ENCODE assay signal across 18 mouse cellular contexts in genomic region chr9:64086543-64086942, GRCm38 (mm10). TPM values are rescaled to one million over a fixed set of nuclear protein-coding genes. Genes with fewer than 3 reads are reported as not detected.
DNase-seq lines count a peak whose midpoint lies in the region; ATAC-seq lines count a peak whose summit lies in the region.
"Had no signal": no experiment of that assay in that cellular context is flagged by ENCODE, and none has a peak within 500 bp of the region (broad histone marks: within the 10 kb centered on the region; RNA-seq: fewer than 3 reads in every experiment).

No protein-coding gene starts in this region.

- H3K4me1 ChIP-seq in heart, embryonic 16.5 days (ENCODE audit: control insufficient read depth, insufficient read depth, low read length) = peaks cover 28% of the 10 kb centered on the region
- H3K4me1 ChIP-seq in embryonic facial prominence, embryonic 12.5 days = peaks cover 30% of the 10 kb centered on the region
- peaks cover 34% of the 10 kb centered on the region for H3K4me1 ChIP-seq in limb, embryonic 12.5 days (replicated peaks)
- H3K4me1 ChIP-seq in stomach, embryonic 15.5 days = peaks cover 37% of the 10 kb centered on the region

- no peak for DNase-seq in heart, postnatal 14 days
- DNase-seq in layer of hippocampus, adult 18-20 months (ENCODE audit: low spot score in 2 of 2) = no peak
- no peak for DNase-seq in layer of hippocampus, adult 8-10 months (ENCODE audit: low spot score in 2 of 2)
- DNase-seq: adrenal gland, adult 8-10 months; cerebellum, postnatal 36 days; gastrocnemius, postnatal 36 days; kidney, adult 9 months; right cerebral cortex, postnatal 25 days; thymus, postnatal 25 days had no signal

- no peaks in the 10 kb centered on the region for H3K36me3 ChIP-seq in heart, embryonic 16.5 days (ENCODE audit: control insufficient read depth, insufficient read depth)
- H3K36me3 ChIP-seq in embryonic facial prominence, embryonic 12.5 days = no peaks in the 10 kb centered on the region
- H3K36me3 ChIP-seq in limb, embryonic 12.5 days = no peaks in the 10 kb centered on the region
- H3K36me3 ChIP-seq in stomach, embryonic 15.5 days = no peaks in the 10 kb centered on the region
- H3K36me3 ChIP-seq: embryonic facial prominence, embryonic 15.5 days; hindbrain, embryonic 13.5 days had no signal

- intact Hi-C loops in heart, postnatal 14 days (cut with DNase I) = loop anchor here (2.0 kb wide), 1 partner anchor 170 kb away; no protein-coding TSS in a partner anchor

- H3K27ac ChIP-seq in heart, embryonic 16.5 days (ENCODE audit: low read length) = peak overlapping the region; percentile 55; the same call in 1 of the 2 replicates
- 0 out of 2 replicates have a peak overlapping the region, but pooled peaks have one; percentile 37 for H3K27ac ChIP-seq in embryonic facial prominence, embryonic 12.5 days
- peak overlapping the region; percentile 64; the same call in 1 of the 2 replicates for H3K27ac ChIP-seq in limb, embryonic 12.5 days
- peak overlapping the region; percentile 3; the same call in 1 of the 2 replicates for H3K27ac ChIP-seq in stomach, embryonic 15.5 days
- H3K27ac ChIP-seq: embryonic facial prominence, embryonic 15.5 days; hindbrain, embryonic 13.5 days had no signal

- no peak overlapping the region for H3K4me3 ChIP-seq in heart, embryonic 16.5 days (ENCODE audit: low read length)
- no peak overlapping the region for H3K4me3 ChIP-seq in embryonic facial prominence, embryonic 12.5 days
- no peak overlapping the region for H3K4me3 ChIP-seq in limb, embryonic 12.5 days (replicated peaks)
- no peak overlapping the region for H3K4me3 ChIP-seq in stomach, embryonic 15.5 days (replicated peaks)
- H3K4me3 ChIP-seq: embryonic facial prominence, embryonic 15.5 days; hindbrain, embryonic 13.5 days; megakaryocyte, embryonic 14.5 days had no signal

- H3K4me2 ChIP-seq in heart, embryonic 16.5 days (ENCODE audit: low read depth, low read length) = no peak overlapping the region
- no peak overlapping the region for H3K4me2 ChIP-seq in embryonic facial prominence, embryonic 12.5 days (replicated peaks)
- no peak overlapping the region for H3K4me2 ChIP-seq in limb, embryonic 12.5 days
- H3K4me2 ChIP-seq in stomach, embryonic 15.5 days = no peak overlapping the region
- H3K4me2 ChIP-seq: embryonic facial prominence, embryonic 15.5 days; hindbrain, embryonic 13.5 days had no signal

- H3K27me3 ChIP-seq in heart, embryonic 16.5 days (ENCODE audit: control insufficient read depth, insufficient read depth, low read length) = no peaks in the 10 kb centered on the region
- no peaks in the 10 kb centered on the region for H3K27me3 ChIP-seq in embryonic facial prominence, embryonic 12.5 days
- H3K27me3 ChIP-seq in limb, embryonic 12.5 days = no peaks in the 10 kb centered on the region
- no peaks in the 10 kb centered on the region for H3K27me3 ChIP-seq in stomach, embryonic 15.5 days (replicated peaks)
- H3K27me3 ChIP-seq: embryonic facial prominence, embryonic 15.5 days; megakaryocyte, embryonic 14.5 days had no signal

- 83% methylated on average over 6 of the region's 6 CpGs for WGBS in heart, embryonic 16.5 days
- WGBS in embryonic facial prominence, embryonic 12.5 days = 53% methylated on average over 6 of the region's 6 CpGs
- WGBS in limb, embryonic 12.5 days = 47% methylated on average over 6 of the region's 6 CpGs
- 79% methylated on average over 6 of the region's 6 CpGs for WGBS in stomach, embryonic 15.5 days

- H3K9ac ChIP-seq in heart, embryonic 16.5 days (ENCODE audit: low read length) = 0 out of 2 replicates have a peak overlapping the region, but pooled peaks have one; percentile 32
- no peak overlapping the region for H3K9ac ChIP-seq in embryonic facial prominence, embryonic 12.5 days
- no peak overlapping the region for H3K9ac ChIP-seq in limb, embryonic 12.5 days (replicated peaks)
- H3K9ac ChIP-seq in stomach, embryonic 15.5 days = no peak overlapping the region
- H3K9ac ChIP-seq: embryonic facial prominence, embryonic 15.5 days; hindbrain, embryonic 13.5 days had no signal

- no peak for ATAC-seq in heart, embryonic 16.5 days (replicated peaks; ENCODE audit: extremely low read depth, insufficient read depth, low FRiP score)
- no peak for ATAC-seq in embryonic facial prominence, embryonic 12.5 days (ENCODE audit: insufficient number of reproducible peaks, insufficient read depth, low FRiP score, low TSS enrichment)
- ATAC-seq in limb, embryonic 12.5 days (ENCODE audit: insufficient number of reproducible peaks, insufficient read depth, low FRiP score, low TSS enrichment, low read depth) = no peak
- ATAC-seq in stomach, embryonic 15.5 days (ENCODE audit: insufficient read depth, low FRiP score, low read depth) = no peak

- no peaks in the 10 kb centered on the region for H3K9me3 ChIP-seq in heart, embryonic 16.5 days (replicated peaks; ENCODE audit: control insufficient read depth, low read length)
- no peaks in the 10 kb centered on the region for H3K9me3 ChIP-seq in embryonic facial prominence, embryonic 12.5 days
- no peaks in the 10 kb centered on the region for H3K9me3 ChIP-seq in limb, embryonic 12.5 days
- H3K9me3 ChIP-seq in stomach, embryonic 15.5 days = no peaks in the 10 kb centered on the region
- H3K9me3 ChIP-seq: embryonic facial prominence, embryonic 15.5 days; hindbrain, embryonic 13.5 days; megakaryocyte, embryonic 14.5 days had no signal

RNA-seq across cellular contexts. Expression of gene Lctl, which starts 30.4 kb away (rescaled TPM):
- polyA plus RNA-seq in heart, embryonic 16.5 days (2015; fragmentation: Nextera tagmentation; extraction: Ambion mirVana) = not detected in 2 replicates
- under 1 TPM; 0.14 to 0.29 TPM for total RNA-seq in heart, postnatal 14 days (2021)
- not detected in 2 replicates for polyA plus RNA-seq in embryonic facial prominence, embryonic 12.5 days (2016; fragmentation: Nextera tagmentation; extraction: Ambion mirVana)
- not detected in 2 replicates for polyA plus RNA-seq in limb, embryonic 12.5 days (2016; fragmentation: Nextera tagmentation; extraction: Ambion mirVana)
- 0.06 TPM in 1 of 2 replicates, not detected in the other for polyA plus RNA-seq in stomach, embryonic 15.5 days (2015; fragmentation: Nextera tagmentation; extraction: Ambion mirVana)
- total RNA-seq in layer of hippocampus, adult 18-20 months (2021) = not detected
- under 1 TPM in 1 of 4 experiments, not detected in 3; 0.76 TPM for total RNA-seq in layer of hippocampus, adult 8-10 months (2022)
- total RNA-seq: gastrocnemius, postnatal 36 days; layer of hippocampus, postnatal 10 days had no signal
- polyA plus RNA-seq: forebrain, embryonic 16.5 days had no signal

Comparison
In these comparisons a context has a peak if more than half of its experiments do, and no peak if none do; other contexts are left out.
1. H3K27ac ChIP-seq: peak in every context shown above with its lines; median percentile 64 in limb, embryonic 12.5 days; 55 in heart, embryonic 16.5 days; 37 in embryonic facial prominence, embryonic 12.5 days; 3 in stomach, embryonic 15.5 days.